Mouse (Mus musculus): ENCODE results near the gene Pid1. TPM values are rescaled to one million over a fixed set of nuclear protein-coding genes. Genes with fewer than 3 reads are reported as not detected.
"Not testable (repeated sequence)": the region's sequence is repeated elsewhere in the genome, so short reads cannot be mapped to it uniquely, and the experiment has no call there.

Gene Pid1
- total RNA-seq, 2 experiments from 2014 or later = 17.6 TPM

DNA sequence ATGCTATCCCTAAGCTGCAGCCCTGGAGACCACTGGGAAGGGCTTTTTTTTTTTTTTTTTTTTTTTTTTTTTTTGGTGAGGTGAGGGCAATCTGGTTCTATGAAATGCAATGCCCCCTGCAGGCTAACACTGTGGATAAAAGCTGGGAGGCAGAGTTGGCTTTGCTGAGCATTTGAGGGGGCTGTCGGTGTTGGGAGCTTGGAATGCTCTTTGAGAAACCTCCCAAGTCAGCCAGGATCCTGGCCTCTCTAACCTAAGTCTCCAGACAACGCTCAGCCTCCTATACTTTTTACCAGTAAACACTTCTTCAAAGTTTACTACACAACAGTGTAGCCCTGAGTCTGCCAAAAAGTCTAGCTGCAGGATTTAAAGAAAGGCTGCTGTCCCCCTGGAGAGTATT lies 80.9 kb downstream of the Pid1 start:
- intact Hi-C loops (cut with DNase I; ENCODE audit: low total_unique reads) = no loop called here
- DNase-seq = peak; percentile 29

GRCm38 (mm10) chr1:84280171-84280570 lies 83.8 kb downstream of the Pid1 start:
- intact Hi-C loops (cut with DNase I; ENCODE audit: low total_unique reads) = no loop called here
- DNase-seq = no peak

GRCm38 (mm10) chr1:84278359-84279255 lies 85.4 kb downstream of the Pid1 start:
- intact Hi-C loops (cut with DNase I; ENCODE audit: low total_unique reads) = no loop called here
- no peak for DNase-seq

DNA sequence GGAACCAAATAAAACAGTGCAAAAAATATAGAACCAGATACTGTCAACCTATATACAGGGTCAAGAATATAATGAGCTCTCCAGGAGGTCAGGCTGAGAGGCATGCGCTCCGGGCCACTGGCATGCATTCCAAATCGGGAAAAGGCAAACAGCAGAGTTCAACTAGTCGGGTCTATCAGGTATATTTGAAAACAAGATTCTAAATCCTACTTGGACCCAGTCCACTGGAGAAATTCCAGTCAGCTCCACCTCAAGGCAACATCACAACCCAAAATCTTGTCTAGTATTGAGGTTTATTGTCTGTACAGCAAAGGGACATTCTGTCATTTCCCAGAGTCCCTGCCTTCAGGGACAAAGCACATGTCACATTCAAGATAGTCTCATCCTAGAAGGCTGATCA lies 91.0 kb downstream of the Pid1 start:
- no peak for DNase-seq
- intact Hi-C loops (cut with DNase I; ENCODE audit: low total_unique reads) = no loop called here

DNA sequence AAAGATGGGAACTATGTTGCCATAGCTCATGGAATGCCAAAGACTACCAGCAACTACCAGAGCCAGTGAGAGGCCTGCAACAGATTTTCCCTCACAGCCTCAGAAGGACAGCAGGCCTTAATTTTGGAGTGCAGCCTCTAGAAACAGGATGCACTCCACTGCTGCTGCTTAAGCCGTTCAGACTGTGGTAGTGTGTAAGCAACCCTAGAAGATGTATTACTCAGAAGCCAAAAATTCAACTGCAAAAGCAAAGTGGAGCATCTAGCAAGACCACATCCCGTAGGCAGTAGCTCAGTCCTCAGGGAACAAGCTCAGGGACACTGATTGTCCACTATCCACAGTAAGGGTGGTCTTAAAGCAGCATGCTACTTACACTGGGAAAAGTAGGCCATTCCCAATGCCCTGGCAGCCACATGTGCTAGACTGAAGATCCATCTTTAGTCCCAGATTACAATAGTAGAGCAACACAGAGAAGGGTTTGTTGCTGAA lies 92.2 kb downstream of the Pid1 start:
- intact Hi-C loops (cut with DNase I; ENCODE audit: low total_unique reads) = no loop called here

GRCm38 (mm10) chr1:84257656-84258055 lies 106.3 kb downstream of the Pid1 start:
- no peak for DNase-seq
- intact Hi-C loops (cut with DNase I; ENCODE audit: low total_unique reads) = no loop called here

More for the DNA sequence above, 92.2 kb downstream of the Pid1 start:
- DNase-seq = no peak

GRCm38 (mm10) chr1:84254361-84254760 lies 109.6 kb downstream of the Pid1 start:
- no peak for DNase-seq
- intact Hi-C loops (cut with DNase I; ENCODE audit: low total_unique reads) = no loop called here

DNA sequence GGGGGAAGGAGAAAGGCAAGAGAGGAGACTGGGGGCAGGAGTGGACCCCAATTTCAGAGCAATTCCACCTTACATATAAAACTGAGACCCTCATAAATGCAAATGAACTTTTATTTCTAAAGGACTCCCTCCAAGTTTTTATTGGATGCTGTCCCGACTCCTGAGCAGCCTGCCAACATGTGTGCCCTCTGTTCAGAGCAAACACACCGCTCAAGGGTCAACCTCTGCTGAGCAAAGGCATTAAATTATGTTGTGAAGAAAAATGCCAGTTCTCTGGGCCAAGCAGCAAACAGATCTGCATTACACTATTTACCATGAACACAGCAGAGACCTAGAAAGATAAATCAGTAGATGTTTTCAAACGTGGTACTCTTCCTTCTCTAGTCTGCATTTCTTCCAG lies 110.1 kb downstream of the Pid1 start:
- DNase-seq = no peak
- intact Hi-C loops (cut with DNase I; ENCODE audit: low total_unique reads) = no loop called here

- no peak for DNase-seq
- intact Hi-C loops (cut with DNase I; ENCODE audit: low total_unique reads) = no loop called here
These were observed 112.8 kb downstream of the Pid1 start for GRCm38 (mm10) chr1:84251205-84251604.

GRCm38 (mm10) chr1:84250770-84251169 lies 113.2 kb downstream of the Pid1 start:
- intact Hi-C loops (cut with DNase I; ENCODE audit: low total_unique reads) = no loop called here
- no peak for DNase-seq

GRCm38 (mm10) chr1:84249772-84250338 lies 114.1 kb downstream of the Pid1 start:
- no peak for DNase-seq
- intact Hi-C loops (cut with DNase I; ENCODE audit: low total_unique reads) = no loop called here

DNA sequence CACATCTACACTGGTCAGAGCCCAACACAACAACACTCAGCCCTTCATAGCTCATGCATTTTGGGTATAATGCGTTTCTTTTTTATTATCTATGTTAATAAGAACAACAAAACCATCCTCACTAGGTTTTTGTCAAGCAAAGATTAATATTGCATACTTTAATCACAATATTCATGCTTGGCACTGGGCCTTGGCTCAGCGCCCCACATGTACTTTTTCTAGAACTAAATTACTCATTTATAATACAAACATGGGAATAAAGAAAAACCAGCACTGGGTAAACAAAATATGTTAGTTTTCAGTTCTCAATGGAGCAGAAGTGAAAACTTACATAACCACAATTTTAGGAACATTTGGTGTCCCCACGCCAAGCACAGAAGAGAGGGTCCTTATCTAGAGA lies 116.9 kb downstream of the Pid1 start:
- intact Hi-C loops (cut with DNase I; ENCODE audit: low total_unique reads) = no loop called here
- peak; percentile 18 for DNase-seq

- intact Hi-C loops (cut with DNase I; ENCODE audit: low total_unique reads) = no loop called here
- DNase-seq = no peak
These were observed 122.7 kb downstream of the Pid1 start for GRCm38 (mm10) chr1:84241192-84241828.

GRCm38 (mm10) chr1:84240203-84240602 lies 123.8 kb downstream of the Pid1 start:
- intact Hi-C loops (cut with DNase I; ENCODE audit: low total_unique reads) = no loop called here
- no peak for DNase-seq

DNA sequence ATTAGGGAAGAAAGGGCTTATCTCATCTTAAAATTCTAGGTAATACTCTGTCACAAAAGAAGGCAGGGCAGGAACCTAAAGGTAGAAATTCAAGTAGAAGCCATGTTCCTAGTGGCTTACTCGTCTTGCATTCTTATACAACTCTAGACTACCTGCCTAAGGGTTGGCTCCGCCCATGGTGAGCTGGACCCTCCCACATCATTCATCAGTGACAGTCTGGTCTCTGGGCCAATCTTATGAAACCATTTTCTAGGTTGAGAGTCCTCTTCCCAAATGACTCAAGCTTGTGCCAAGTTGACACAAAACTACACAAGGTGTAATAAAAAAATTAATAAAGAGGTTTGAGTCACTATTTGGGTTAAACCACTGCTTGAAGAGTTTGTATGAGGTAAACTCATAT lies 133.5 kb downstream of the Pid1 start:
- no peak for DNase-seq
- intact Hi-C loops (cut with DNase I; ENCODE audit: low total_unique reads) = no loop called here

DNA sequence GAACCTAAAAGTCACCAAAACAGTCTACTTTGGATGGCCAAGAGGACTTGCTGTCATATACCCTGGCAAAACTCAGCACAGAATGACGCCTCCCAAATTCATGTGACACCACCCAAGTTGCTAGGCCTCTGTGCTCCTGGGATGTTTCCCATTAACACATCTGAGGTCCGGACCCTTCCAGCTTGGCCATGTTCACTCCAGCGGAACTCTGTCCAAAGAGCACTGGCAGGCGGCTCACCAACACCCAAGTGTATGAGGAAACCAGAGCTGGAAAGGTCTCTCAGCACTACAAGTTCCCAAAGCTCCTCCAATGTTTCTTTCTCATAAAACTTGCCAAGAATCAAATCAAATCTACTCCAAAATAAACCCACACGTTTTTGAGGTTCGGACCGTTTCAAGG lies 138.4 kb downstream of the Pid1 start:
- DNase-seq = peak; percentile 66
- intact Hi-C loops (cut with DNase I; ENCODE audit: low total_unique reads) = no loop called here

GRCm38 (mm10) chr1:84222051-84222450 lies 141.9 kb downstream of the Pid1 start:
- DNase-seq = no peak
- intact Hi-C loops (cut with DNase I; ENCODE audit: low total_unique reads) = no loop called here

GRCm38 (mm10) chr1:84218605-84219004 lies 145.4 kb downstream of the Pid1 start:
- intact Hi-C loops (cut with DNase I; ENCODE audit: low total_unique reads) = no loop called here
- peak; percentile 34 for DNase-seq

DNA sequence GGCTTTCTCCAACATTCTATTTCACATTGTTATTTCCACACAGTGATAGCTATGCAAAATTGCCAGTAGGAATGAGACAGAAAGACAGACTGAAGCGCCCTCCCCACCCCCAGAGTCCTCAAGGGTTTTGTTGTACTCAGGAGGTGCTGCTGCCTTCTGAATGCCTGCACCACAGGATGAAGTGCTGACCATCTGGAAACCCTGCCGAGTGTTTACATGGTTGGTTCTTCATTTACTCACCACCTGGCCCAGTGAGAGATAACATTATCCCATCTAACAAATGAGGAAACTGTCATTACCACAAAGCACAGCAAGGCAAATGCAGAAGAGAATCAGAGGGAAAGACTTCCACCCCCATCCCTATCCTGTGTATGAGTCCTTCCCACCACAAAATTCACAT lies 146.2 kb downstream of the Pid1 start:
- intact Hi-C loops (cut with DNase I; ENCODE audit: low total_unique reads) = no loop called here
- DNase-seq = no peak

- DNase-seq = no peak
- intact Hi-C loops (cut with DNase I; ENCODE audit: low total_unique reads) = no loop called here
These were observed 152.5 kb downstream of the Pid1 start for GRCm38 (mm10) chr1:84211507-84211906.

GRCm38 (mm10) chr1:84205746-84206145 lies 158.2 kb downstream of the Pid1 start:
- intact Hi-C loops (cut with DNase I; ENCODE audit: low total_unique reads); DNase-seq: not testable (repeated sequence)
